Mouse (Mus musculus) embryonic fibroblast, embryonic 13.5 days (primary cell): ENCODE data around the gene Rapgef4.

Experiments used
- CTCF ChIP-seq: IDR thresholded peaks from 2 replicates; pipeline ENCODE4 v1.5.1; 2011; ENCODE audit warnings: mild to moderate bottlenecking, control low read depth, low read length, moderate library complexity, borderline replicate concordance; ENCODE audit not compliant: insufficient read depth
- POLR2A ChIP-seq: IDR thresholded peaks from 2 replicates; pipeline ENCODE4 v1.6.1; 2011; ENCODE audit warnings: low read depth, mild to moderate bottlenecking, control low read depth, low read length, moderate library complexity

- TF ChIP-seq CTCF, result no peak
- no peak for TF ChIP-seq POLR2A
Measured at GRCm38 (mm10) chr2:71973646-71974045, 7.4 kb upstream of the Rapgef4 start.
